Mouse (Mus musculus): Measurements from ENCODE around the gene Gm49368.

DNA sequence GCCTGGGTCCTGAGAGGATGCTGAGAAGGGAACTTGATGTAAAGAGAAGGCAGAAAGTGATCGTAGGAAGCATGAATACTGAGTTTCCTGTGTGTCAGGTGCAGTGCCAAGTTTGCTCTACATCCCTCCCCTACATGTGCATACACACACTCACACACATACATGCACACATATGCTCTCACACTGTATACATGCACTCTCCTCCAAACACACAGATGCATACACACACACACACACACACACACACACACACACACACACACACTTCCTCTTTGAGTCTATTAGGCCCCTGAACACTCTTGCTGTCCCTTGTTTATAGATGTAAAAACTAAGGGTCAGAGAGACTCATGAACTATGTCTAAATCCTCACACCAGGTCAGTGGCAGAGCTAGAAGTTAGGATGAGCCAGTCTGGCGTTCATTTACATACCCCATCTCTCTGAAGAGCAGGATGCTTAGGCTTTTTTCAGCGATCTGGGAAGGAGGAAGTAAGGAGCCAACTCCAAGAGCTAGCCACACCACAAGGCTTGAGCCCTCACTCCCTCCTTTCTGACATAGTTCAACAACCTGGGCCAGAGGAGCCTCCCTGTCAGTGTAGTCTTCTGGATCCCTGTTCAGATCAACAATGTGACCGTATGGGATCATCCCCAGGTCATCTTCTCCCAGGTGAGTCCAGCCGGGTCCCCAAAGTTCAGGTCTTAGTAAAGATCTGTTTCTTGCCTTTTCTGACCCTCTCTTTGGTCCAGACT lies 52.9 kb downstream of the Gm49368 start:
- TF ChIP-seq CTCF (IDR thresholded peaks at IDR 0.05; ENCODE audit: control insufficient read depth, insufficient read depth, insufficient read length): no peak
- TF ChIP-seq MYOD1 (IDR thresholded peaks at IDR 0.05; ENCODE audit: control insufficient read depth, insufficient read length, low read depth): no peak

Measured in C2C12 (cell line).